Mouse (Mus musculus): ENCODE measurements around the gene Rpl37.

DNA sequence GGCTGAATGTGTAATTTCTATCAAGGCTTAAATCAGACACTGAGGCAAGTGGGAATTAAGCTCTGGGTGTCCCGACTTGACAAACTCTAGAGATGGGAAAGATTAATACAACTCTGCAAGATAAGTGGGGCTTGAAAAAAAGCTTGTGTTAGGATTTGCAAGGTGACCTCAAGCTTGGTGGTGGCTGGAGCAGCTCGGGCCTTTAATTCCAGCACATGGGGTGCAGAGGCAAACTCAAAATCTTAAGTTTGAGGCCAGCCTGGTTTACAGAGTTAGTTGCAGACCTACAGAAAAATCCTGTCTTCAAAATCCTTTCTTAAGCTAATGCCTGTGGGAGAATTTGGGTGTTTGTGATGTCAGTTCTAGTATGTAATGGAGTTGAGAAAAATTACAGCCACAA, 2.7 kb downstream of the Rpl37 start:
- no peak for TF ChIP-seq CTCF (IDR thresholded peaks at IDR 0.05)
- no peak for TF ChIP-seq EP300 (IDR thresholded peaks at IDR 0.05)

Data from lung, postnatal 0 days (tissue).